Comparison of ENCODE assay signal across 8 mouse cellular contexts in the genomic region with DNA sequence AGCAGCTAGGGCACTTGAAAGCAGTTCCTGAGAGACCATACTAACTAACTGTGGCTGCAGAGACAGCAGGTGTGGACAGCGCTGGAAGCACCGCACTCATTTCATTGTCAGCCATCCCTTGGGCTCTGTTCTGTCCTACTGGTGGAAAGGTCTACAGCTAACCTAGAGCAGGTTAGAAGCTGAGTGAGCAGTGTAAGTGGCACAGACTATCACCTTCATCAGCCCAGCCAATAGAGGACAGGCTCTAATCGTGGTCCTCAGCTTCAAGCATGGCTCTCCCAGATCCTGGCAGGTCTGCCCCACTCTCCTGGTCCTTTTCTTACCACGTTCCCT. TPM values are rescaled to one million over a fixed set of nuclear protein-coding genes. Genes with fewer than 3 reads are reported as not detected.
DNase-seq lines count a peak whose midpoint lies in the region; ATAC-seq and TF ChIP-seq lines count a peak whose summit lies in the region.

No protein-coding gene starts in this region.

- ATAC-seq in kidney, embryonic 14.5 days (ENCODE audit: low FRiP score, low TSS enrichment), result no peak; the same call in 1 of the 2 replicates
- no peak for ATAC-seq in intestine, embryonic 15.5 days
- ATAC-seq in midbrain, embryonic 14.5 days (ENCODE audit: low FRiP score, low TSS enrichment), result peak; percentile 64

- H3K9me3 ChIP-seq in kidney, embryonic 14.5 days (ENCODE audit: control insufficient read depth, low read length), result no peaks in the 10 kb centered on the region
- H3K9me3 ChIP-seq in intestine, embryonic 15.5 days, result no peaks in the 10 kb centered on the region
- H3K9me3 ChIP-seq in midbrain, embryonic 14.5 days (ENCODE audit: control insufficient read depth, low read length), result no peaks in the 10 kb centered on the region

- no peak for TF ChIP-seq POLR2A in embryonic fibroblast, embryonic 13.5 days (IDR thresholded peaks at IDR 0.05; ENCODE audit: low read depth, low read length)

- DNase-seq in kidney, postnatal 36 days, result no peak
- DNase-seq in midbrain, embryonic 14.5 days, result no peak
- DNase-seq in cerebellum, adult 18-20 months, result no peak
- DNase-seq in retina, postnatal 1 day, result no peak
- no peak for DNase-seq in embryo, embryonic 10 days (ENCODE audit: low spot score)

- no peaks in the 10 kb centered on the region; the same call in 1 of the 2 replicates for H3K27me3 ChIP-seq in kidney, embryonic 14.5 days (ENCODE audit: control insufficient read depth, insufficient read depth, low read length)
- H3K27me3 ChIP-seq in intestine, embryonic 15.5 days (replicated peaks), result no peaks in the 10 kb centered on the region
- no peaks in the 10 kb centered on the region for H3K27me3 ChIP-seq in midbrain, embryonic 14.5 days (ENCODE audit: control insufficient read depth, insufficient read depth, low read length)

- no peak for TF ChIP-seq CTCF in embryonic fibroblast, embryonic 13.5 days (IDR thresholded peaks at IDR 0.05; ENCODE audit: borderline replicate concordance, insufficient read depth, low read length)

- no peak overlapping the region for H3K9ac ChIP-seq in kidney, embryonic 14.5 days (ENCODE audit: low read depth, low read length)
- no peak overlapping the region for H3K9ac ChIP-seq in intestine, embryonic 15.5 days
- H3K9ac ChIP-seq in midbrain, embryonic 14.5 days (replicated peaks; ENCODE audit: low read length), result 0 out of 2 replicates have a peak overlapping the region, but pooled peaks have one; percentile 4

- 0 out of 2 replicates have a peak overlapping the region, but pooled peaks have one; percentile 1 for H3K4me2 ChIP-seq in kidney, embryonic 14.5 days (replicated peaks; ENCODE audit: low read depth, low read length)
- peak overlapping the region; percentile 30; the same call in 1 of the 2 replicates for H3K4me2 ChIP-seq in intestine, embryonic 15.5 days (replicated peaks)
- peak overlapping the region; percentile 43 for H3K4me2 ChIP-seq in midbrain, embryonic 14.5 days (ENCODE audit: low read length)

- 70% methylated on average over 4 of the region's 4 CpGs for WGBS in kidney, embryonic 14.5 days
- WGBS in intestine, embryonic 15.5 days, result 66% methylated on average over 4 of the region's 4 CpGs
- WGBS in midbrain, embryonic 14.5 days, result 49% methylated on average over 4 of the region's 4 CpGs

- H3K4me1 ChIP-seq in kidney, embryonic 14.5 days (ENCODE audit: control insufficient read depth, insufficient read depth, low read length), result no peaks in the 10 kb centered on the region
- H3K4me1 ChIP-seq in embryonic fibroblast, embryonic 13.5 days (ENCODE audit: control insufficient read depth, insufficient read depth, low read length), result no peaks in the 10 kb centered on the region
- H3K4me1 ChIP-seq in intestine, embryonic 15.5 days (replicated peaks), result peaks cover 6% of the 10 kb centered on the region; the same call in 1 of the 2 replicates
- peaks cover 11% of the 10 kb centered on the region for H3K4me1 ChIP-seq in midbrain, embryonic 14.5 days (ENCODE audit: control insufficient read depth, insufficient read depth, low read length)

- no peak overlapping the region for H3K4me3 ChIP-seq in kidney, embryonic 14.5 days (ENCODE audit: low read length)
- no peak overlapping the region for H3K4me3 ChIP-seq in embryonic fibroblast, embryonic 13.5 days (ENCODE audit: insufficient read depth, low read length)
- H3K4me3 ChIP-seq in intestine, embryonic 15.5 days (replicated peaks), result no peak overlapping the region
- no peak overlapping the region for H3K4me3 ChIP-seq in midbrain, embryonic 14.5 days (replicated peaks; ENCODE audit: low read depth, low read length)

- H3K27ac ChIP-seq in kidney, embryonic 14.5 days (ENCODE audit: low read depth, low read length), result no peak overlapping the region
- H3K27ac ChIP-seq in embryonic fibroblast, embryonic 13.5 days (ENCODE audit: insufficient read depth, low read length), result peak overlapping the region; percentile 98
- H3K27ac ChIP-seq in intestine, embryonic 15.5 days, result no peak overlapping the region
- no peak overlapping the region for H3K27ac ChIP-seq in midbrain, embryonic 14.5 days (replicated peaks; ENCODE audit: low read depth, low read length)

- no peaks in the 10 kb centered on the region for H3K36me3 ChIP-seq in kidney, embryonic 14.5 days (ENCODE audit: control insufficient read depth, insufficient read depth, low read length)
- no peaks in the 10 kb centered on the region for H3K36me3 ChIP-seq in intestine, embryonic 15.5 days
- H3K36me3 ChIP-seq in midbrain, embryonic 14.5 days (ENCODE audit: control insufficient read depth, insufficient read depth, low read length), result no peaks in the 10 kb centered on the region

RNA-seq across cellular contexts. Expression of a gene that starts 37.3 kb away (rescaled TPM):
- polyA plus RNA-seq in kidney, embryonic 14.5 days (2014; fragmentation: Nextera tagmentation; extraction: Ambion mirVana), result 65.8 and 83.2 TPM in 2 replicates
- 53.4 and 58.5 TPM in 2 replicates for polyA plus RNA-seq in embryonic fibroblast, embryonic 13.5 days (2011; ENCODE audit: insufficient read length, low read depth, missing spikeins)
- polyA plus RNA-seq in intestine, embryonic 15.5 days (2015; fragmentation: Nextera tagmentation; extraction: Ambion mirVana), result 60.9 and 65.6 TPM in 2 replicates
- 125 and 145 TPM in 2 replicates for polyA plus RNA-seq in midbrain, embryonic 14.5 days (2014; fragmentation: Nextera tagmentation; extraction: Ambion mirVana)

RNA-seq across cellular contexts. Expression of a gene that starts 46.3 kb away (rescaled TPM):
- polyA plus RNA-seq in kidney, embryonic 14.5 days (2014; fragmentation: Nextera tagmentation; extraction: Ambion mirVana), result 0.39 and 0.65 TPM in 2 replicates
- 15.7 and 18.5 TPM in 2 replicates for polyA plus RNA-seq in embryonic fibroblast, embryonic 13.5 days (2011; ENCODE audit: insufficient read length, low read depth, missing spikeins)
- 0.25 and 0.28 TPM in 2 replicates for polyA plus RNA-seq in intestine, embryonic 15.5 days (2015; fragmentation: Nextera tagmentation; extraction: Ambion mirVana)
- polyA plus RNA-seq in midbrain, embryonic 14.5 days (2014; fragmentation: Nextera tagmentation; extraction: Ambion mirVana), result 0.15 and 1.5 TPM in 2 replicates
